Mouse (Mus musculus) embryonic facial prominence, embryonic 12.5 days (tissue): ENCODE data around the gene Efna1. TPM values are rescaled to one million over a fixed set of nuclear protein-coding genes. Genes with fewer than 3 reads are reported as not detected.

Experiments
- ATAC-seq: fragments of 200-750 bp; cut with Nextera tagmentation; 2 replicates; pipeline ENCODE4 v1.8.0; 2017; ENCODE audit not compliant: insufficient number of reproducible peaks, insufficient read depth, low FRiP score, low TSS enrichment
- H3K27ac ChIP-seq: fragments of 300-500 bp; sonication (generic); 2 replicates; pipeline ENCODE4 v1.5.1; 2016; ENCODE audit warnings: mild to moderate bottlenecking
- H3K27me3 ChIP-seq: fragments of 300-500 bp; sonication (generic); 2 replicates; pipeline ENCODE4 v1.6.1; 2016; ENCODE audit warnings: mild to moderate bottlenecking, moderate library complexity
- H3K36me3 ChIP-seq: fragments of 300-500 bp; sonication (generic); 2 replicates; pipeline ENCODE4 v1.6.1; 2016; ENCODE audit warnings: mild to moderate bottlenecking
- H3K4me1 ChIP-seq: fragments of 300-500 bp; sonication (generic); 2 replicates; pipeline ENCODE4 v1.6.1; 2016
- H3K4me2 ChIP-seq: fragments of 300-500 bp; sonication (generic); replicated peaks from 2 replicates; pipeline ENCODE4 v1.6.1; 2016; ENCODE audit warnings: mild to moderate bottlenecking, moderate library complexity
- H3K4me3 ChIP-seq: fragments of 300-500 bp; sonication (generic); 2 replicates; pipeline ENCODE4 v1.5.1; 2016; ENCODE audit warnings: mild to moderate bottlenecking
- H3K9ac ChIP-seq: fragments of 300-500 bp; sonication (generic); 2 replicates; pipeline ENCODE4 v1.6.1; 2016; ENCODE audit warnings: mild to moderate bottlenecking, moderate library complexity
- H3K9me3 ChIP-seq: fragments of 300-500 bp; sonication (generic); 2 replicates; pipeline ENCODE4 v1.6.1; 2016; ENCODE audit warnings: mild to moderate bottlenecking, moderate library complexity
- WGBS: fragments of 180-500 bp; shearing (Covaris S2); methylation state at CpG from one replicate; pipeline ENCODE4 v1.1.7; 2016; 5-methylcytosine and 5-hydroxymethylcytosine counted together
- polyA plus RNA-seq: library from polyadenylated mRNA; unstranded; fragments of >200 nt; fragmentation: Nextera tagmentation; extraction: Ambion mirVana; gene quantifications from 2 replicates; pipeline ENCODE4 v1.2.1, GENCODE M21; 2016

Efna1 gene
- polyA plus RNA-seq, 1 experiment from 2014 or later = 32.6 TPM

DNA sequence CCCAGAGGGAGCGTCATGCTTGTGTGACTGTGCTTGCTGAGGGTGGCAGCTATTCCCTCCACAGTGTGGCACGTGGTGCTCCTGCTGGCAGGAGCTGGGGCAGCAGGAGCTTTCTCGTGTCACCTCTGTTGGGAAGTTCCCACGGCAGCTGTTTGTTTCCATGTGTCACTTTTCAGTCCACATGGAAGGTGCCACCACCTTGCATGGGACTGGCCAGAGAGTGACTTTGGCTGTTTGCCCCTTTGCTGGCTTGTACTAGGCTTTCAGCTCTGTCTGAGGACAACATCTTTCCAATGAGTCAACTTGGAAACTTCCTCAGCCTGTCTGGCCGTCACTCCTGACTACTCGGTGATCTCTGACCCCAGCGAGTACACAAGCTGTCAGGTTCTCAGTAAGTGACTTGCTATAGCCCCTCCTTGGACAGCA lies 7.6 kb upstream of the Efna1 start:
- H3K4me1 ChIP-seq = peaks cover 19% of the 10 kb centered on the region
- no peak overlapping the region for H3K9ac ChIP-seq
- H3K27me3 ChIP-seq = no peaks in the 10 kb centered on the region
- H3K36me3 ChIP-seq = no peaks in the 10 kb centered on the region
- no peak overlapping the region for H3K4me3 ChIP-seq
- no peaks in the 10 kb centered on the region for H3K9me3 ChIP-seq
- no peak overlapping the region for H3K4me2 ChIP-seq
- H3K27ac ChIP-seq = no peak overlapping the region
- 43% methylated on average over 7 of the region's 7 CpGs for WGBS
- no peak for ATAC-seq

- H3K9me3 ChIP-seq = no peaks in the 10 kb centered on the region
- H3K9ac ChIP-seq = no peak overlapping the region; the same call in 1 of the 2 replicates
- H3K4me1 ChIP-seq = peaks cover 19% of the 10 kb centered on the region
- no peaks in the 10 kb centered on the region for H3K27me3 ChIP-seq
- H3K36me3 ChIP-seq = no peaks in the 10 kb centered on the region
- H3K27ac ChIP-seq = peak overlapping the region; percentile 47; the same call in 1 of the 2 replicates
- 32% methylated on average over 5 of the region's 5 CpGs for WGBS
- no peak overlapping the region for H3K4me2 ChIP-seq
- ATAC-seq = 0 out of 2 replicates have a peak, but pooled peaks have one; percentile 8
- H3K4me3 ChIP-seq = no peak overlapping the region
These were observed 6.3 kb upstream of the Efna1 start for GRCm38 (mm10) chr3:89287286-89287685.

DNA sequence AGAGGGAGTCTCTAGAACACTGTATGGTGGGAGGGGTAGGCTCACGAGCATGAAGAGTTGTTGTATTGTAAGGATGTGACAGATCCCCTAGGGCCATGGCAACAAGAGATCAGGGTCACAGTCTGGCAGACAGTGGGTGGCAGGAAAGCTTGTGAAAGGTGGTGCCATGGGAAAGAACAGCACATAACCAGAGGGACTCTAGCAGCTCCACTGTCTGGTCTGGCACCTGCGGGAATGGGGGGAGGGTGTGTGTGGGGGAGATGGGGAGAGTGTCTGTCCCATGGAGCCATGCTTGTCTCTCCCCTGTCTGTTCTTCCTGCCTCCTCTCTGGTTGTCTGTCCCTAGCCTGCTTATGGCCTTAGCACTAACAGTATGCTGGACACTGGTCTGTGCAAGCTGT lies 4.6 kb upstream of the Efna1 start:
- Histone ChIP-seq H3K27ac (no peak overlapping the region), H3K9me3 (no peaks in the 10 kb centered on the region), H3K4me1 (peaks cover 29% of the 10 kb centered on the region), H3K36me3 (no peaks in the 10 kb centered on the region), H3K4me2 (no peak overlapping the region), H3K9ac (no peak overlapping the region), H3K27me3 (peaks cover 11% of the 10 kb centered on the region), H3K4me3 (no peak overlapping the region)
- ATAC-seq = no peak
- 34% methylated on average over 2 of the region's 2 CpGs for WGBS

DNA sequence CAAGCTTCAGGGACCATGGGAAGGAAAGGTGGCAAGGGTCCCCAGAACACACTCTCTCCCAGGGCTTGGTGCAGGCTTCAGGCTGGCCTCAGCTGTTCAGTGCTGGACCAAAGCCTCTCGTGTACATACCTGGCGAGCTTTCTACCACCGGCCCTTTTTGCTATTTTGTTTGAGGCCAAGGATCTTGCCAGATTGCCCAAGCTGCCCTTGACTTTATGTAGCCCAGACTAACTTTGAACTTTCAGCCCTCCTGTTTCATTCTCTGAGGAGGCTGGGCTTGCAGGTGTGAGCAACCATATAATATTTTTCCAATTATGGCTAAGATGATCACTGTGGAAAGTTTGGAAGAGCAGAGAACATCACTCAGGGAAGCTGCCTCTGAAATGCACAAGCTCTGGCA lies 3.3 kb upstream of the Efna1 start:
- WGBS = 90% methylated on average over 3 of the region's 3 CpGs
- Histone ChIP-seq H3K4me3 (no peak overlapping the region), H3K27ac (no peak overlapping the region), H3K9me3 (no peaks in the 10 kb centered on the region), H3K9ac (no peak overlapping the region), H3K4me2 (no peak overlapping the region), H3K4me1 (peaks cover 36% of the 10 kb centered on the region), H3K36me3 (no peaks in the 10 kb centered on the region), H3K27me3 (peaks cover 19% of the 10 kb centered on the region)
- no peak for ATAC-seq

GRCm38 (mm10) chr3:89282291-89282643 lies 1.3 kb upstream of the Efna1 start:
- no peaks in the 10 kb centered on the region for H3K36me3 ChIP-seq
- peaks cover 19% of the 10 kb centered on the region for H3K27me3 ChIP-seq
- peak overlapping the region; percentile 16; the same call in 1 of the 2 replicates for H3K9ac ChIP-seq
- no peak overlapping the region for H3K4me3 ChIP-seq
- H3K4me1 ChIP-seq = peaks cover 45% of the 10 kb centered on the region
- no peak for ATAC-seq
- H3K9me3 ChIP-seq = no peaks in the 10 kb centered on the region
- no peak overlapping the region for H3K27ac ChIP-seq
- 16% methylated on average over 4 of the region's 4 CpGs for WGBS
- H3K4me2 ChIP-seq = no peak overlapping the region

DNA sequence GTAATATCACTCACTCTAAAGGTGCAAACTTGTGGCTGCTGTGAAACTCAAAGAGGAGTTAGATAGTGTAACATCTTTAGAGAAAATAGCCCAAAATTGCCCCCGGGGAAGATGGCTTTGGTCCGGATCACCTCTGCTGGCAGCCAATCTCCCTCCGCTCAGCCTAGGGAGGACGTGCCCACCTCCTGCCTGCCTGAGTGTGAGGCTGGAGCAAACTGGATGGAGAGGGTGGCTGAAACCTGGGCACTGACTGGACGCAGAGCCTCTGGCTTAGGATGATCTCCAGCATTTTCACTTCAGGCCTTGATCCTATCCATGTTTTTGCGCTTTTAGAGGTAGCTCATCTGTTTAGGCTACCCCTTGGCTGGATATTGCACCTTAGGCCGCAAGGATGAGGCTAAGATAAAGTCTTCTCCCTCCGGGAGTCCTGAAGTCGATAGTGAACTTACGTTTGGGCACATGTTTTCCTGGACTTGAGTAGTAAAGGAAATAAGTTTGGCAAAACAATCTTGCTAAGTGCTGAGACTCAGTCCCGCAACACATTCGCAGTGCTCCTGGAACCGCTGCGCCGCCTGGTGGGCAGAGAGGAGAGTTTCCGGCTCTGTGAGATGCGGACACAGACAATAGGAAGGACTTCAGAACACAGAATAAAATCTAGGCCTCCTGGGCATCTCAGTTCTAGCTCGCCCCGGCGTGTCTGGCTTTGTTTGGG lies 793 bp upstream of the Efna1 start:
- H3K4me2 ChIP-seq = peak overlapping the region; percentile 93
- H3K27ac ChIP-seq = no peak overlapping the region
- H3K36me3 ChIP-seq = no peaks in the 10 kb centered on the region
- 11% methylated on average over 20 of the region's 20 CpGs for WGBS
- no peak for ATAC-seq
- peaks cover 19% of the 10 kb centered on the region for H3K27me3 ChIP-seq
- H3K4me3 ChIP-seq = peak overlapping the region; percentile 51
- peak overlapping the region; percentile 53 for H3K9ac ChIP-seq
- H3K4me1 ChIP-seq = peaks cover 45% of the 10 kb centered on the region
- no peaks in the 10 kb centered on the region for H3K9me3 ChIP-seq

GRCm38 (mm10) chr3:89280050-89280605 lies 814 bp downstream of the Efna1 start:
- Histone ChIP-seq H3K27ac (peak overlapping the region; percentile 84), H3K4me3 (peak overlapping the region; percentile 51), H3K9ac (peak overlapping the region; percentile 65; the same call in 1 of the 2 replicates), H3K9me3 (no peaks in the 10 kb centered on the region), H3K36me3 (0 out of 2 replicates have a peak, but pooled peaks cover 2% of the 10 kb centered on the region), H3K4me1 (peaks cover 46% of the 10 kb centered on the region), H3K27me3 (peaks cover 19% of the 10 kb centered on the region), H3K4me2 (peak overlapping the region; percentile 93)
- ATAC-seq = no peak
- WGBS = under 1% methylated on average over 29 of the region's 29 CpGs

- peak overlapping the region; percentile 65 for H3K9ac ChIP-seq
- peak; percentile 79 for ATAC-seq
- 3% methylated on average over 35 of the region's 35 CpGs for WGBS
- no peaks in the 10 kb centered on the region for H3K9me3 ChIP-seq
- peak overlapping the region; percentile 51 for H3K4me3 ChIP-seq
- H3K27ac ChIP-seq = peak overlapping the region; percentile 84
- H3K36me3 ChIP-seq = 0 out of 2 replicates have a peak, but pooled peaks cover 4% of the 10 kb centered on the region
- H3K4me2 ChIP-seq = peak overlapping the region; percentile 93
- peaks cover 46% of the 10 kb centered on the region for H3K4me1 ChIP-seq
- H3K27me3 ChIP-seq = peaks cover 19% of the 10 kb centered on the region
These were observed 1.6 kb downstream of the Efna1 start for GRCm38 (mm10) chr3:89279153-89279890.

- Histone ChIP-seq H3K4me1 (peaks cover 46% of the 10 kb centered on the region), H3K4me3 (peak overlapping the region; percentile 51), H3K9me3 (no peaks in the 10 kb centered on the region), H3K27me3 (peaks cover 19% of the 10 kb centered on the region), H3K36me3 (0 out of 2 replicates have a peak, but pooled peaks cover 4% of the 10 kb centered on the region), H3K4me2 (peak overlapping the region; percentile 93), H3K9ac (peak overlapping the region; percentile 65), H3K27ac (peak overlapping the region; percentile 65; the same call in 1 of the 2 replicates)
- WGBS = 16% methylated on average over 8 of the region's 8 CpGs
- no peak for ATAC-seq
These were observed 2.3 kb downstream of the Efna1 start for GRCm38 (mm10) chr3:89278643-89279042.

DNA sequence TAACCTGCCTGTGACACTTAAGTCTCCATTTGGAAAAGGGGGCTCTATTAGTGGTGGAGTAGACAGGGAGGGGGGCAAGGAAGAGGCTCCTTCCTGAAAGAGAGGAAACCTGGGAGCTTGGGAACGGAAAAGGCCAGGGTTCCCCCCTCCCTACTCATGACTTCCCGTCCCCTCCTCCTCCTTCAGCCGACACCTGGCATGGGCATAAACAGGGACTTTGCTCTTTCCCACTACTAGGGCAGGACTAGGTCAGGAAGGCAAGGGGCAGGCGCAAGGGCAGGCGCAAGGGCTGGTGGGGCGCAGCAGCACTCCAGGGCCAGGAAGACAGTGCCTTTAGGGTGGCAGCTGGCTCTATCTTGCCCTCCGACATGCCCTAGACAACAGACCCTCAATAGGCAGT lies 2.8 kb downstream of the Efna1 start:
- peaks cover 46% of the 10 kb centered on the region for H3K4me1 ChIP-seq
- peak overlapping the region; percentile 65 for H3K27ac ChIP-seq
- peak overlapping the region; percentile 65 for H3K9ac ChIP-seq
- 54% methylated on average over 7 of the region's 7 CpGs for WGBS
- H3K4me2 ChIP-seq = peak overlapping the region; percentile 93
- no peaks in the 10 kb centered on the region for H3K9me3 ChIP-seq
- peaks cover 19% of the 10 kb centered on the region for H3K27me3 ChIP-seq
- H3K36me3 ChIP-seq = 0 out of 2 replicates have a peak, but pooled peaks cover 4% of the 10 kb centered on the region
- no peak for ATAC-seq
- peak overlapping the region; percentile 51 for H3K4me3 ChIP-seq

GRCm38 (mm10) chr3:89277281-89278021 lies 3.5 kb downstream of the Efna1 start:
- no peaks in the 10 kb centered on the region for H3K9me3 ChIP-seq
- H3K4me2 ChIP-seq = peak overlapping the region; percentile 93
- WGBS = 34% methylated on average over 14 of the region's 14 CpGs
- H3K36me3 ChIP-seq = 0 out of 2 replicates have a peak, but pooled peaks cover 4% of the 10 kb centered on the region
- peak overlapping the region; percentile 51 for H3K4me3 ChIP-seq
- H3K4me1 ChIP-seq = peaks cover 46% of the 10 kb centered on the region
- ATAC-seq = no peak
- H3K27me3 ChIP-seq = peaks cover 19% of the 10 kb centered on the region
- H3K27ac ChIP-seq = peak overlapping the region; percentile 65
- peak overlapping the region; percentile 11; the same call in 1 of the 2 replicates for H3K9ac ChIP-seq
